Mouse (Mus musculus) hindbrain, embryonic 13.5 days (tissue): Measurements from ENCODE around the gene Kif1a. TPM values are rescaled to one million over a fixed set of nuclear protein-coding genes. Genes with fewer than 3 reads are reported as not detected.

ENCODE experiments used
- ATAC-seq: fragments of 200-750 bp; cut with Nextera tagmentation; 2 replicates; pipeline ENCODE4 v1.8.0; 2017; ENCODE audit warnings: moderate TSS enrichment; ENCODE audit not compliant: low FRiP score
- H3K27ac ChIP-seq: fragments of 300-500 bp; sonication (generic); 2 replicates; pipeline ENCODE4 v1.5.1; 2015; ENCODE audit warnings: inconsistent platforms, mild to moderate bottlenecking, moderate library complexity
- H3K27me3 ChIP-seq: fragments of 300-500 bp; sonication (generic); 2 replicates; pipeline ENCODE4 v1.6.1; 2015; ENCODE audit warnings: mild to moderate bottlenecking, inconsistent platforms
- H3K36me3 ChIP-seq: fragments of 300-500 bp; sonication (generic); 2 replicates; pipeline ENCODE4 v1.6.1; 2015; ENCODE audit warnings: mild to moderate bottlenecking, inconsistent platforms
- H3K4me1 ChIP-seq: fragments of 300-500 bp; sonication (generic); replicated peaks from 2 replicates; pipeline ENCODE4 v1.6.1; 2015; ENCODE audit warnings: inconsistent platforms
- H3K4me2 ChIP-seq: fragments of 300-500 bp; sonication (generic); 2 replicates; pipeline ENCODE4 v1.6.1; 2015; ENCODE audit warnings: inconsistent platforms, mild to moderate bottlenecking, moderate library complexity
- H3K4me3 ChIP-seq: fragments of 300-500 bp; sonication (generic); 2 replicates; pipeline ENCODE4 v1.5.1; 2015; ENCODE audit warnings: mild to moderate bottlenecking, inconsistent platforms
- H3K9ac ChIP-seq: fragments of 300-500 bp; sonication (generic); 2 replicates; pipeline ENCODE4 v1.6.1; 2015; ENCODE audit warnings: mild to moderate bottlenecking, inconsistent platforms
- H3K9me3 ChIP-seq: fragments of 300-500 bp; sonication (generic); 2 replicates; pipeline ENCODE4 v1.6.1; 2016; ENCODE audit warnings: inconsistent platforms
- WGBS: fragments of 180-500 bp; shearing (Covaris S2); methylation state at CpG from one replicate; pipeline ENCODE4 v1.1.7; 2015; 5-methylcytosine and 5-hydroxymethylcytosine counted together
- polyA plus RNA-seq: library from polyadenylated mRNA; unstranded; fragments of >200 nt; fragmentation: Nextera tagmentation; extraction: Ambion mirVana; gene quantifications from 2 replicates; pipeline ENCODE4 v1.2.1, GENCODE M21; 2015

The Kif1a gene
- polyA plus RNA-seq, 1 experiment from 2014 or later: 340 TPM

DNA sequence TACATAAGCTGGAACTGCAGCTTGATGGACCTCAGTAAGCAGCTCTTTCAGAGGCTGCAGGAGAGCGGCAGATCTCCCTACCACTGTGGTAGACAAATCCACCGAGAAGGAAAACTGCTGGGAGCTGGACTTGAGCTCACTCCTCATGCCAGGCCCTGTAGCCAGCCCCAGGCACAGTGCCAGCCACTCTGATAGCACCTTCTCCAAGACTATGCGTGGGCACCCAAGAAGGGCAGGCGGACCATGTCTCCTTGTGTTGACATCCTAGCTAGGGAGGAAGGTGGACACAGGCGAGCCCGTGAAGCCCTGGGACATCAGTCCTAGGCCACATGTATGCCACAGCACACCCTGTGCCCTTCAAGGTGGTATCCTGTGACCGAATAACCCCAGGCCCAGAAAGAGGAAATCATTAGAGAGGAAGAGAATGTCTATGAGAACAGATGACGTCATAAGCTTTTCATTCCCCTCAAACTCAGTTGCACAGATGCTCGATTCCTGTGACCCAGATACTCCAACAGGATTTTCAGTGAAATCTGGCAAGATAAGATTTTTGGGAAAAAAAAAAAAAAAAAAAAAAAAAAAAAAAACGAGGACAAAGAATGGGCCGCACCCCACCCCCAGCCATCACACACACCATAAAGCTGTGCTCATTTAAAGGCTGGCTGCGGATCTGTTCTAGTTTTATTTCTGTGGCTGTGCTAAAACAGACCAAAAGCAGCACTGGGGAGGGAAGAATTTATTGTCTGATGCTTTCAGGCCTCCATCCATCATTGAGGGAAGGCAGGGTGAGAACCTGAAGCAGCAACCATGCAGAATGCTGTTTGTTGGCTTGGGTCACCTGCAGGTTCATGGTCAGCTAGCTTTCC lies 18.1 kb downstream of the Kif1a start:
- Histone ChIP-seq H3K27ac (0 out of 2 replicates have a peak overlapping the region, but pooled peaks have one; percentile 83), H3K4me3 (no peak overlapping the region), H3K4me1 (peaks cover 46% of the 10 kb centered on the region), H3K27me3 (no peaks in the 10 kb centered on the region), H3K36me3 (peaks cover 64% of the 10 kb centered on the region), H3K4me2 (no peak overlapping the region), H3K9ac (no peak overlapping the region), H3K9me3 (no peaks in the 10 kb centered on the region)
- no peak for ATAC-seq
- WGBS: 88% methylated on average over 12 of the region's 12 CpGs

DNA sequence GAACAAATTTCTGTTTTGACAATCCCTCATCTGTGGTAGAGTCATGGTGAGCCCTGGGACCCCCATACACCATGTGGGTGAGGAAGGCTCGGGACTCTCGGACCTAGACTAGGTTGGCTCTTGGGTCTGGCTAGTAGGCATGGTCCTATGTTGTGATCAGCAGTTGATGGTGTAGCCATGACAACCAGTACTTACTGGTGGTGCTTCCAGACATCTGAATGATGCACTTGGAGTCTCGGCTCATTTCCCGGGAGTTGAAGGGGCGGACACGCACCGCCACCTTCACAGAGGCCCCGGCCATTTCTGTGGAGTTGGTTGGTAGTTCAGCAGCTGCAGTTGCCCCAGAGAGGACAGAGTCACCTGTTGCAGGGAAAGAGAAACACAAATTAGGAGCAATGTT lies 19.6 kb downstream of the Kif1a start:
- Histone ChIP-seq H3K4me2 (no peak overlapping the region), H3K27me3 (no peaks in the 10 kb centered on the region), H3K9ac (no peak overlapping the region), H3K9me3 (no peaks in the 10 kb centered on the region), H3K4me1 (peaks cover 46% of the 10 kb centered on the region), H3K4me3 (no peak overlapping the region), H3K36me3 (peaks cover 67% of the 10 kb centered on the region), H3K27ac (no peak overlapping the region)
- WGBS: 60% methylated on average over 8 of the region's 8 CpGs
- no peak for ATAC-seq

DNA sequence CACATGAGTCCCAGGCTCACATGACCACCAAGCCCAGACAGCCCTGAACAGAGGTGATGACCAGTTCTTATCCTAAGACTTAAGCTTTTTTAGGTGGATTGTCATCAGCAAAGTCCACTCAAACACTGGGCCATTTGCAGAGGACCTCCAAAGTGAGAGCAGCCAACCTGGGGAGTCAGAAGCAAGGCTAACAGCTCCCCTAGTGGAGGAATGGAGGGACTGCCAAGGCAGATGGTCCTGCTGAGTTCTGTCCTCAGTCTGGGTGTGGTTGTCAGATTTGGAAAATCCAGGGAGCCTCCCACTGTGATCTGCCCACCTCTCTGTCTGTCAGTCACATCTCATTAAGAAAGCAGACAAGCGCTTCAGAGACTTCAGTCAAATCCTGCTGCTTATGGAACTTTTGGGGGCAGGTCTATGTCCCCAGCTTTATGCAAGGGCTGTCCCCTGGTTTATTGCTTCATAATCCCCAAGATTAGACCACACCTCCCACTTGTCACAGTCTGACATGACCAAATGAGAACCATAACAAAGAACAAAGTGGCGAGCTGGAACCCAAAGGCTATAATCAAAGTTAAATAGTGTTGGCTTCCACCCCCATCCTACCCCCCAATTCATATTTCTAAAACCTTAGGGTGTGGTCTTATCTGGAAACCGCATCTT lies 20.7 kb downstream of the Kif1a start:
- H3K4me1 ChIP-seq: peaks cover 46% of the 10 kb centered on the region
- H3K4me3 ChIP-seq: no peak overlapping the region
- H3K9ac ChIP-seq: no peak overlapping the region
- H3K9me3 ChIP-seq: no peaks in the 10 kb centered on the region
- 80% methylated on average over 3 of the region's 3 CpGs for WGBS
- no peak overlapping the region for H3K4me2 ChIP-seq
- H3K27ac ChIP-seq: no peak overlapping the region; the same call in 1 of the 2 replicates
- ATAC-seq: no peak
- no peaks in the 10 kb centered on the region for H3K27me3 ChIP-seq
- H3K36me3 ChIP-seq: peaks cover 67% of the 10 kb centered on the region

DNA sequence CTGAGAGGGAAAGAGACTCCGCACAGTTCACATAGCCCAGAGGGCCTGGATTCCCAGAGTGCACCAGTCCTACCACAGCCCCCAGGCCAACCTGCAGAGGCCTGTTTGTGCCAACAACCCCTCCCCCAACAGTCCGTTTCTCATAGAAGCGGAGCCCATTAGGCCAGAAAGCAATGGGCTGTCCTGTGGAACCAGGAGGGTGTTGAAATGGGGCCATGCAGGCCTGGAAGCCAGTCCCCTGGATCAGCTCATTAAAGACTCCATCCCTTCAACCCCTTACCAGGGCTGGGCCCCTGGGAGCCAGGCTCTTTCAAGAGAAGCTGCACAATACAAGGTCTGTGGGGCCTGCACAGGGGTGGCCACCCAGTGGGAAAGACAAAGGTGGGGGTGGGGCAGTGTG lies 22.1 kb downstream of the Kif1a start:
- Histone ChIP-seq H3K4me2 (no peak overlapping the region), H3K4me3 (no peak overlapping the region), H3K9ac (no peak overlapping the region), H3K9me3 (no peaks in the 10 kb centered on the region), H3K27ac (peak overlapping the region; percentile 76), H3K27me3 (no peaks in the 10 kb centered on the region), H3K36me3 (peaks cover 82% of the 10 kb centered on the region), H3K4me1 (peaks cover 34% of the 10 kb centered on the region)
- WGBS: 38% methylated on average over 3 of the region's 3 CpGs
- ATAC-seq: peak; percentile 52

DNA sequence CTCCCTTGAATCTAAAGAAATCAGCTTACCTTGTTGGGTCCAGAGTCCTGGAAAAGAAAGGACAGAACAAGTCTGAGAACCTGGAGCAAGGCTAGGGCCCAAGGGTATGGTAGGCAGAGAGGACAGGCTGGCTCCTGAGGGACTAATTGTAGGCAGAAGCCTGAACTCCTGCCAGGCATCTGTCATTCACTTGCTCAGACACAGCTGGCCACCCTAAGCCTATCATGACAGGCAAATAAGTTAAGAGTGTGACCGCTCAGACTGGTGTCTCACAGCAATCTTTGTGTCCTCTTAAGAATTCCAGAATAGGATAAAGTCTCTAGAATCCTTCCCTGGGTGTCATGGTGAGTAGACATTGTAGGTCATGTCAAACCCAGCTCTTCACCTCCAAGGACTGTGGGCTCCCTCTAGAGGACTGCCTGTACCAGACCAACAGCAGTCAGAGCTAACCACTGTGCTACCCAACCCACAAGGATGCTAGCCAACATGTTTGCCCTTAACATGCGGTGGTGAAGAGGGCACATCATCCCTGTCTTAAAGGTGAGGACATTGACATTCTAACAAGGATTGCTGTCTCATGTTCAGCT lies 29.4 kb downstream of the Kif1a start:
- H3K4me2 ChIP-seq: no peak overlapping the region
- H3K4me3 ChIP-seq: no peak overlapping the region
- peaks cover 99% of the 10 kb centered on the region for H3K36me3 ChIP-seq
- 0 out of 2 replicates have a peak, but pooled peaks cover 7% of the 10 kb centered on the region for H3K4me1 ChIP-seq
- 87% methylated on average over 2 of the region's 2 CpGs for WGBS
- ATAC-seq: no peak
- H3K27me3 ChIP-seq: no peaks in the 10 kb centered on the region
- H3K9ac ChIP-seq: no peak overlapping the region
- no peaks in the 10 kb centered on the region for H3K9me3 ChIP-seq
- no peak overlapping the region for H3K27ac ChIP-seq

DNA sequence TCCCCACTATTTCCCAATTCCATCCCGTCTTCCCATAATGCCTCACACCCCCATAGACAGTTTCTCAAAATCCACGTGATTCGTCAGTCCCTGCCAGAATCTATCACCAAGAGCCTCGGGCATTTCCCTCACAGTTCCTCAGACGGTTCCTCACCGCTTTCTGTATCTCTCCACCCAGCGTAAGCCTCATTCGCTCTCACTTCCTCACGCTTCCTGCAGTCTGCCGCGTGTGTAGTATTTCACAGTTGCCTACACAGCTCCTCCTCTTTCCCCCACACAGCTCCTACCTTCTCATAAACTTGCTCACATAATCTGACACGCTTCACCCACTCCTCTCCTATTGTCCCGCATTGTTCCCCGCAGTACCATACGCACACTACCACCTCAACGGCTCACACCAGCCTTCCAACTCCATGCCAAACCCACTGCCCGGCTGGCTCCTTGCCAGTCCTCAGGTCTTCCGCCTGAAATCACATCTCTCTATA lies 30.2 kb downstream of the Kif1a start:
- peaks cover 99% of the 10 kb centered on the region for H3K36me3 ChIP-seq
- H3K9ac ChIP-seq: no peak overlapping the region
- ATAC-seq: no peak
- H3K4me1 ChIP-seq: 0 out of 2 replicates have a peak, but pooled peaks cover 7% of the 10 kb centered on the region
- no peaks in the 10 kb centered on the region for H3K9me3 ChIP-seq
- 0 out of 2 replicates have a peak overlapping the region, but pooled peaks have one; percentile 35 for H3K27ac ChIP-seq
- 80% methylated on average over 18 of the region's 18 CpGs for WGBS
- H3K4me3 ChIP-seq: no peak overlapping the region
- no peak overlapping the region for H3K4me2 ChIP-seq
- no peaks in the 10 kb centered on the region for H3K27me3 ChIP-seq

DNA sequence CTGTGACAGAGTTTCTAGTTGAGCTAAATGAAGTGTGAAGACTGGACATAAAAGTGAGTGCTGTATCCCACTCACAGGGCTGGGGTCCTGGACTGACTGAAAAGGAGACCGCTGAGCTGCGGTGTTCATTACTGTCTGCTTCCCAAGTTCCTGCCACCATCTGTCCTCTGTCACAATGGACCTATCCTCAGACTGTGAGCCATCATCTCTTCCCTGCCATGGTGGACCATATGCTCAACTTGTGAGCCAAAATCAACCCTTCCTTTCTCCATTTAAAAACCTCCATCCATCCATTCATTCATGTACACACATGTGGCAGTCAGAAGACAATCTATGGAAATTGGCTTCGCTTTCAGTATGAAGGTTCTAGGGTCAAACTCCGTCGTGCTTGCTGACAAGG lies 30.9 kb downstream of the Kif1a start:
- no peak overlapping the region for H3K4me2 ChIP-seq
- WGBS: 84% methylated on average over 5 of the region's 5 CpGs
- 0 out of 2 replicates have a peak overlapping the region, but pooled peaks have one; percentile 35 for H3K27ac ChIP-seq
- H3K36me3 ChIP-seq: peaks cover 99% of the 10 kb centered on the region
- H3K27me3 ChIP-seq: no peaks in the 10 kb centered on the region
- H3K9ac ChIP-seq: no peak overlapping the region
- no peak for ATAC-seq
- 0 out of 2 replicates have a peak, but pooled peaks cover 7% of the 10 kb centered on the region for H3K4me1 ChIP-seq
- H3K9me3 ChIP-seq: no peaks in the 10 kb centered on the region
- no peak overlapping the region for H3K4me3 ChIP-seq

DNA sequence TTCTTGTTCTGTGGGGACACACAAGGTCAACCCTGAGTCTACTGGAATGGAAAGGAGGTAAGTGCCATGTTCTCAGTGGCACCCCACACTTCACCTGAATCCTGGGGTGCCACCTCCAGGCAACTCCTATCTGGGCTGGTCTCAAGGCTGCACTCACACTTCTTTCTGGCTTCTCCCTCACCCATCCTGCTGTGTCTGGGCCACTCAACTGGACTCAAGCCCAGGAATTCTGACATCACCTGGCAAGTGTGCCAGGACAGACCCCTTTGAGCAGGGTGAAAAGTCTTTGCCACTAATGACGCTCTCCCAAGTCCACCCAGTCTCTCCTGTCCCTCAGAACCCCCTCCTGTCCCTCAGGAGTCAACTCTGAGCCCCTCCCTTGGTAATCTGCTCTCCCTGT lies 33.2 kb downstream of the Kif1a start:
- Histone ChIP-seq H3K27ac (no peak overlapping the region), H3K4me1 (0 out of 2 replicates have a peak, but pooled peaks cover 7% of the 10 kb centered on the region), H3K9me3 (no peaks in the 10 kb centered on the region), H3K4me3 (no peak overlapping the region), H3K9ac (no peak overlapping the region), H3K4me2 (no peak overlapping the region), H3K36me3 (peaks cover 99% of the 10 kb centered on the region), H3K27me3 (no peaks in the 10 kb centered on the region)
- no peak for ATAC-seq
- WGBS: 84% methylated on average over 1 of the region's 1 CpGs

DNA sequence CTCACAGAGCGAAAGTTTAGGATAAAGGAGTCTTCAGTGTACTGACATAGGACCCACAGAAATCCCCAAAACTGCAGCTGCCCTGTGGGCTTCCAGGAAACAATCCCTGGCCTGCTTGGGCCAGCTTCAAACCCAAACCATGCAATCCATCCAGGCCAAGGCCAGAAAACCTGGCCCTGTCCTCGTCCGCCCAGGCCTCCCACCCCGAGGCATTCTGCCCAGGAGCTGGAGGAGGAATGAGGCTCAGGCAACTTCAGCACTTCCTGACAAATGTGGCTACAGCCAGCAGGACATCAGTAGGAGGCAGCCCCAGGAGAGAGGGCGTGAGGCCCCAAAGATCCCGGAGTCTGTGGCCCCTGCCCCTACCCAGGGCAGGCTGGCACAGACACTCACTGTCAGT lies 36.1 kb downstream of the Kif1a start:
- H3K36me3 ChIP-seq: peaks cover 99% of the 10 kb centered on the region
- no peak overlapping the region for H3K9ac ChIP-seq
- H3K4me2 ChIP-seq: no peak overlapping the region
- no peak overlapping the region for H3K4me3 ChIP-seq
- no peaks in the 10 kb centered on the region for H3K27me3 ChIP-seq
- no peak for ATAC-seq
- H3K27ac ChIP-seq: no peak overlapping the region
- H3K4me1 ChIP-seq: no peaks in the 10 kb centered on the region
- WGBS: 89% methylated on average over 6 of the region's 6 CpGs
- no peaks in the 10 kb centered on the region for H3K9me3 ChIP-seq

DNA sequence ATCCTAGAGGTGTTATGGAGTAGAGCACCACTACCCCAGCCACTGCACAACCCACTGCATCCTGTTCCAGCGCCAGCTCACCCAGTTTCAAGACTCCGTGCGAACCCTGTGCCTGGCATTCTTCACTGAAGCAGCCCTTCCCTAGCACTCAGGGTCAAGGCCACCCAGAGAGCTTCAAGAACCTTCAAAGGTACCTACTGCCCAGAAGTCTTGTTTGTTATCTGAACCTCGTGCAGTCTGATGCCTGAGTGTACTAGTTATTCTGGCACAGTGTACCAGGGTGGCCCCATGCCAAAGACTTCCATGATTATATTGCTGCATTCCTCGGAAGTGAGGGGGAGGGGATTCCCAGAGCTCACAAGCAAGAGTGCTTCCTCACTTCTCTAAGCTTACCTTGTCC lies 38.1 kb downstream of the Kif1a start:
- Histone ChIP-seq H3K4me3 (no peak overlapping the region), H3K36me3 (peaks cover 98% of the 10 kb centered on the region), H3K9me3 (no peaks in the 10 kb centered on the region), H3K4me1 (no peaks in the 10 kb centered on the region), H3K27me3 (no peaks in the 10 kb centered on the region), H3K4me2 (no peak overlapping the region), H3K9ac (no peak overlapping the region), H3K27ac (no peak overlapping the region)
- ATAC-seq: no peak
- 81% methylated on average over 5 of the region's 5 CpGs for WGBS

DNA sequence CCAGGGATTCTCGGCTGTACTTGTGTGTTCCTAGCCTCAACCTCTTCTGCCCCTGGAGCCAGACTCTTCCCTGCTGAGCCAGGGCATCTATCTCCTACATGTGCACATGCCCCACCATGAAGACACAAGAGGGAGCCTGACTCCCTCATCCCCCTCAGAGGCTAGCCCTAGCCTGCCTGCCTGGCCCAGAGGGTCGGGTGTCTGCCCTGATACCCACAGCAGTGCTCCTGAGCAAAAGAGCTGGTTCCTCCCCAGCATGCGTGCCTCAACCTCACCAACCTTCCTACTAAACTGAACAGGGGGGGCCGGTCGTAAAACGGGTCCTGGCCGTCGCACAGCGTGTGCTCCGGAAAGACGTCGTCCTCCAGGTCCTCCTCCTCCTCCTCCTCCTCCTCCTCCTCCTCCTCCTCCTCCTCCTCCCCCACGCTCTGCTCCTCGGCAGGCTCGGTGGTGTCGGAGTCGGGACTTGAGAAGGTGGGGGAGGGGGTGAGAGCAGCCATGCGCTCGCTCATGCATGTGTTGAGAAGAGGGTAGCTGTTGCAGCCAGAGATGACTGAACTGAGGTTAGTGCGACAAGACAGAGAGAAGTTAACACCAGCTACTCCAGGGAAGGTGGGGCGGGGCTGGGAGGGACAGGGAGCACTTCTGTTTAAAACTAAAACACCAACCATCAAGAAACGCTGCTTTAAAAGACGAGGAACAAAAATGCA lies 50.5 kb downstream of the Kif1a start:
- Histone ChIP-seq H3K4me2 (no peak overlapping the region), H3K27me3 (no peaks in the 10 kb centered on the region), H3K9ac (no peak overlapping the region), H3K36me3 (peaks cover 99% of the 10 kb centered on the region), H3K27ac (no peak overlapping the region), H3K9me3 (no peaks in the 10 kb centered on the region), H3K4me1 (no peaks in the 10 kb centered on the region), H3K4me3 (no peak overlapping the region)
- WGBS: 63% methylated on average over 20 of the region's 23 CpGs
- ATAC-seq: no peak

DNA sequence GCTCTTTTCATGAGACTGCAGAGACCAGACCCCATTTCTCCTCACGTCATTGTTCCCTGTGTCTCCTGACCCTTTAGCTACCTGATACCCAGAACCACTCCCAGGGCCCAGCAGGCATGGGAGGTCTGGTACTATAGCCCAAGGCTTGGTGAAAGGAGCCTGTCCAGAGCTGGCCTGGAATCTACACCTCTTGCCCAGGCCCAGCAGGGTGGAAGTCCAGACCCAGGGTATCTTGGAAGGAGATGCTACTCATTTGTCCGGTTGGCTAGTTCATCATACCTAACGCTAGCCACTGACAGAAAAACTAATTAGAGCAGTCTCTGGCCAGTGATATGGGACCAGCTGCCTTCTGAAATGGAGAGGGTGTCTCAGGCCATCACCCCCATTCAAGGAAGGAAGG lies 51.7 kb downstream of the Kif1a start:
- ATAC-seq: no peak
- no peak overlapping the region for H3K9ac ChIP-seq
- 88% methylated on average over 3 of the region's 3 CpGs for WGBS
- H3K4me1 ChIP-seq: no peaks in the 10 kb centered on the region
- H3K27ac ChIP-seq: no peak overlapping the region
- peaks cover 98% of the 10 kb centered on the region for H3K36me3 ChIP-seq
- no peak overlapping the region for H3K4me3 ChIP-seq
- no peaks in the 10 kb centered on the region for H3K9me3 ChIP-seq
- no peak overlapping the region for H3K4me2 ChIP-seq
- no peaks in the 10 kb centered on the region for H3K27me3 ChIP-seq
